Mouse (Mus musculus) naive thymus-derived CD4-positive, alpha-beta T cell, adult 2 months (primary cell): ENCODE measurements around the gene Pde11a.

Experiments used
- DNase-seq: peaks from one replicate; pipeline ENCODE4 v3.0.0-alpha.2; 2011; ENCODE audit warnings: low read depth

Gene Pde11a

DNA sequence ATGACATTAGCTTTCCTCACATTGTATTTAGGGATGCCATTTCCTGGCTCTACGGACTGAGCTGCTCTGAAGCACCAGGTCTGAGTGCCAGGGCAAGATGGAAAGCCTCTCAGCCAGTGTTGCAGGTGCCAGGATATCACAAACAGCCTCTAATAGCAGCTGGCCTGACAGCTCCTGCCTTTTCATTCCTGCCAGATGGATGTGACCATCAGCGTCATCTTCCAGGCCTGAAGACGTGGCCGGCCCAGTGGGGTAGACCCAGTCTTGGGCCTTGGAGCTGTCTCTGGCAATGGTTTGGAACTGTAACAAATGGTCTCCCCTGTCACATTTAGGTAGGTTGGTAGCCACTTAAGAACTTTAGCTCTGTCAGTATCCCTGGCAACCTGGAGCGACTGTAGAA lies 385.3 kb downstream of the Pde11a start:
- no peak for DNase-seq

DNA sequence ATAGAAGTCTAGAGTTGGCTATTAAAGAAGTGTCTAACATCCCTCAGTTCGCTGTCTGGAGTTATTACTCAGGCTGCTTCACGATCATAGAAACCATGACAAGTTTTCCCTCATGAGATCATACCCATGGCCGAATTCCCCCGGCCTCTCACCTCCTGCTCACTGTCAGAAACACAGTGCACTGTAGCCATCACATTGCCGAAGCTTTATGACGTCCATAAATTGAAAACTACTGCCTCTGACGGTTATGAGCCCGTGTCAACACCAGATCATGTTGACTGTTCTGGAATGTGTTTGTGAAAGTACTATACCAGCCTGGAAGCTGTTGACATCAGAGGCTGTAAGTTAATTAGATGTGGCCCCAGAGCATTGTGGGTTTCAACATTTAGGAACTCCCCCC lies 387.9 kb downstream of the Pde11a start:
- DNase-seq = no peak
